Mouse (Mus musculus): ENCODE results near the gene Islr.

The Islr gene

DNA sequence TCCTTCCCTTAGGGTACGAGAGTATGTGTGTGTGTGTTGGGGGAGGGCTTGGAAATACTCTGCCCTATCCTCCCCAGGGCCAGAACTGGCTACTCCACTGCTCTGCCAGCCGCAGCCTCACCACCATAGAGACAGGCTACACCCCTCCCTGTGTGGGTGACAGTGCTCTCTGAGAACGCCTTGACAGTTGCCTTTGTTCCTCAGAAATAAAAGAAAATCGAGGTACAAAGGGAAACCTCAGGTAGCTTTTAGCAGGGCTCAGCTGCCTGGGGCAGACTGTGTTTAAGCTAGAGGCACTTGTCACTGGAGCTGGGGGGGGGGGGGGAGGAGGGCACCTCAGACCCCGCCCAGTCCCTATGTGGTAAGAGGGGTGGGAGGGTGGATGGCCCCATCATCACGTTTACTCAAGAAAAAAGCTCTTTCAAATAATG lies 91.8 kb downstream of the Islr start:
- ATAC-seq (ENCODE audit: low TSS enrichment), result no peak

GRCm38 (mm10) chr9:58111431-58111830 lies 92.7 kb downstream of the Islr start:
- peak; percentile 74 for ATAC-seq (ENCODE audit: low TSS enrichment)

GRCm38 (mm10) chr9:58110787-58111186 lies 93.3 kb downstream of the Islr start:
- ATAC-seq (ENCODE audit: low TSS enrichment), result no peak

GRCm38 (mm10) chr9:58107494-58107893 lies 96.6 kb downstream of the Islr start:
- ATAC-seq (ENCODE audit: low TSS enrichment), result no peak
